Mouse (Mus musculus): ENCODE data around the gene Atcay.
"Not testable (repeated sequence)": the region's sequence is repeated elsewhere in the genome, so short reads cannot be mapped to it uniquely, and the experiment has no call there.

Gene Atcay

DNA sequence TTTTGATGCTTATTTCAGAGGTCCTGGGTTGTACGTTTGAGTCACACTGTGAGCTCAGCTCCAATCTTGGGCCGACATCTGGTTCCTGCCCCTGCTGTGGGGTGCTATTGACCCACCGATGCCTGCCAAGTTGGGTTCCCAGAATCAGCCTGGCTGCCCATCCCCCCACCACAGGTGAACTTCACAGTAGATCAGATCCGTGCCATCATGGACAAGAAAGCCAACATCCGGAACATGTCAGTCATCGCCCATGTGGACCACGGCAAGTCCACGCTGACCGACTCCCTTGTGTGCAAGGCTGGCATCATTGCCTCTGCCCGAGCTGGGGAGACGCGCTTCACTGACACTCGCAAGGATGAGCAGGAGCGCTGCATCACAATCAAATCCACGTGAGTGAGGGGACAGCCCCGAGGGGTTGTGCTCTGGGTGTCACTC is 53.1 kb downstream of the Atcay start:
- Histone ChIP-seq H3K36me3 (ENCODE audit: insufficient read depth, low read length) (peaks cover 59% of the 10 kb centered on the region), H3K9me3 (ENCODE audit: low read length) (no peaks in the 10 kb centered on the region), H3K4me1 (replicated peaks; ENCODE audit: low read depth, low read length) (peaks cover 77% of the 10 kb centered on the region), H3K4me3 (replicated peaks; ENCODE audit: low read length) (peak overlapping the region; percentile 99), H3K27me3 (ENCODE audit: insufficient read depth, low read length) (no peaks in the 10 kb centered on the region)
- no peak for TF ChIP-seq POU5F1 (IDR thresholded peaks at IDR 0.05; ENCODE audit: borderline replicate concordance, low read length)
- TF ChIP-seq NANOG (IDR thresholded peaks at IDR 0.05; ENCODE audit: borderline replicate concordance, low read length), result no peak
- TF ChIP-seq CTCF (conservative IDR thresholded peaks at IDR 0.05; ENCODE audit: low read length), result no peak

DNA sequence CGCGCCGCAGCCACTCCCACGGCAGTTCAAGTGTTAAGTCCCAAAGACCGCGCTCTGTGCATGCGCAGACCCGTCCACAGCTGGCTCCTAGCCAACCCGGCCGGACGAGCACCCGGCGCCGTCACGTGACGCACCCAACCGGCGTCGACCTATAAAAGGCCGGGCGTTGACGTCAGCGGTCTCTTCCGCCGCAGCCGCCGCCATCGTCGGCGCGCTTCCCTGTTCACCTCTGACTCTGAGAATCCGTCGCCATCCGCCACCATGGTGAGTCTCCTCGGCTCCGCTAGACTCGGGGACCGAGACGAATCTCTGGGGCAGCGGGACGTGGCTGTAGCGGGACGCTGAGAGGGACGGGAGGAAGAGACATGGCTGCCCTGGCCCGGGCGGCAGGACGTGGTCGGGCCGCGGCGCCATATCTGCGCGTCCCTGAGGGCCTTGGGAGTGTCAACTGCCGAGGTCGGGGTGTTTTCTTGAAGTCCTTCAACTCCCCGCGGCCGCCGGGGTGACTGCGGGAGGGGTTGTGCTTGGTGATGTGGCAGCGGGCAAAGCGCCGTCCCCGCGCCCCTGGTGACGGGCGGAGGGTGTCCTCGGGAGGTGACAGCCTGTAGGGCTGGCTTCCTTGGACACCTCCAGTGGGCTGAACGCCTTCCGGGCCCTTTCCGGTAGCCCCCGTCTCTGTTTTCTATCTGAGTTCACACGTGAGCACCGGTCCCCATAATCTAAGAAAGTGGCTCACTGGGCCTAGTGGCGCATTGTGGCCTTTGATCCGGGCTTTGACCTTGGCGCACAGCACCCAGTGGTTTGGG is 54.0 kb downstream of the Atcay start, which contains the start of gene Eef2:
Gene Eef2, plus strand, starts transcription at position 166 of the 806 bp plus-strand sequence.
- TF ChIP-seq POU5F1 (IDR thresholded peaks at IDR 0.05; ENCODE audit: borderline replicate concordance, low read length) (no peak), CTCF (conservative IDR thresholded peaks at IDR 0.05; ENCODE audit: low read length) (no peak), NANOG (IDR thresholded peaks at IDR 0.05; ENCODE audit: borderline replicate concordance, low read length) (no peak)
- H3K36me3 ChIP-seq (ENCODE audit: insufficient read depth, low read length), result peaks cover 51% of the 10 kb centered on the region

DNA sequence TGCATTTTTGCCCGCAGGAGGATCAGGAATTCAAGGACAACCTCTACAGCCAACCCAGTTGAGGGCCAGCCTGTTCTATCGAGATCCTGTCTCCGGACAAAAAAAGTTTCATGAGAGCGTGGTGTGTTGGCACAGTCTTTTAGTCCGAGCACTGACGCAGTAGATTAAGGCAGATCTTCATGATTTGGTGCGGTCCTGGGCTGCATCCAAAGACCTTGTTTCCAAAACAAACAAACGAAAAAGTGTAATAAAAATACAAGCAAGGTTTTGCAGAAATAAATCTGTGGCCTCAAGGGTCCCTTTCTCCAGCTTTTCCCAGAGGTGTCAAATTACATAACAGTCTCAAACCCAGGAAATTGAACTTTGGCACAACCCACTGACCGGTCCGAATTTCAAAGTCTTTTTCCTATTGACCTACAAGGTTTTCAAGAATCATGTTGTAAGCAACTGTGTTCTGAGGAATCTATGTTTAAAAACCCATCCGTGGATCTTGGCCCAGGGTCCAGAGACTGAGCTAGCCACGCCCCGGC is 54.6 kb downstream of the Atcay start:
- peaks cover 67% of the 10 kb centered on the region for H3K4me1 ChIP-seq (replicated peaks; ENCODE audit: low read depth, low read length)
- no peaks in the 10 kb centered on the region for H3K27me3 ChIP-seq (ENCODE audit: insufficient read depth, low read length)
- H3K36me3 ChIP-seq (ENCODE audit: insufficient read depth, low read length), result peaks cover 44% of the 10 kb centered on the region
- H3K4me3 ChIP-seq (replicated peaks; ENCODE audit: low read length), result peak overlapping the region; percentile 99
- no peak for TF ChIP-seq NANOG (IDR thresholded peaks at IDR 0.05; ENCODE audit: borderline replicate concordance, low read length)
- H3K9me3 ChIP-seq (ENCODE audit: low read length), result no peaks in the 10 kb centered on the region

More for the DNA sequence above, 54.0 kb downstream of the Atcay start, which contains the start of gene Eef2:
- Histone ChIP-seq H3K27me3 (ENCODE audit: insufficient read depth, low read length) (no peaks in the 10 kb centered on the region), H3K4me3 (replicated peaks; ENCODE audit: low read length) (peak within 1 kb of the TSS; percentile 99), H3K9me3 (ENCODE audit: low read length) (no peaks in the 10 kb centered on the region), H3K4me1 (replicated peaks; ENCODE audit: low read depth, low read length) (peaks cover 73% of the 10 kb centered on the region)

DNA sequence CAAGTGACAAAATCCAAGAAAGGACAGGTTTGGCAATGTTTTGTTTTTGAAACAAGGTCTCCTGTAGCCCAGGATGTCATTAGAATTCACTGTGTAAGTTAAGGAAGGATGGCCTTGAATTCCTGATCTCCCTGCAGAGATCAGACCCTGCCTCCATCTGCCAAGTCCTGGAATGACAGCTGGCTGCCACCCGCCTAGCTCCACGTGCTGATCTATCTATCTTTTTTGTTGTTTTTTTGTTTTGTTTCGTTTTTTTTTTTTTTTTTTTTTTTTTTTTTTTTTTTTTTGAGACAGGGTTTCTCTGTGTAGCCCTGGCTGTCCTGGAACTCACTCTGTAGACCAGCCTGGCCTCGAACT is 55.3 kb downstream of the Atcay start:
- Histone ChIP-seq H3K4me3 (replicated peaks; ENCODE audit: low read length) (peak overlapping the region; percentile 99), H3K36me3 (ENCODE audit: insufficient read depth, low read length) (peaks cover 37% of the 10 kb centered on the region), H3K4me1 (replicated peaks; ENCODE audit: low read depth, low read length) (peaks cover 61% of the 10 kb centered on the region)
- not testable (repeated sequence) for H3K9me3 ChIP-seq (ENCODE audit: low read length); H3K27me3 ChIP-seq (ENCODE audit: insufficient read depth, low read length)

DNA sequence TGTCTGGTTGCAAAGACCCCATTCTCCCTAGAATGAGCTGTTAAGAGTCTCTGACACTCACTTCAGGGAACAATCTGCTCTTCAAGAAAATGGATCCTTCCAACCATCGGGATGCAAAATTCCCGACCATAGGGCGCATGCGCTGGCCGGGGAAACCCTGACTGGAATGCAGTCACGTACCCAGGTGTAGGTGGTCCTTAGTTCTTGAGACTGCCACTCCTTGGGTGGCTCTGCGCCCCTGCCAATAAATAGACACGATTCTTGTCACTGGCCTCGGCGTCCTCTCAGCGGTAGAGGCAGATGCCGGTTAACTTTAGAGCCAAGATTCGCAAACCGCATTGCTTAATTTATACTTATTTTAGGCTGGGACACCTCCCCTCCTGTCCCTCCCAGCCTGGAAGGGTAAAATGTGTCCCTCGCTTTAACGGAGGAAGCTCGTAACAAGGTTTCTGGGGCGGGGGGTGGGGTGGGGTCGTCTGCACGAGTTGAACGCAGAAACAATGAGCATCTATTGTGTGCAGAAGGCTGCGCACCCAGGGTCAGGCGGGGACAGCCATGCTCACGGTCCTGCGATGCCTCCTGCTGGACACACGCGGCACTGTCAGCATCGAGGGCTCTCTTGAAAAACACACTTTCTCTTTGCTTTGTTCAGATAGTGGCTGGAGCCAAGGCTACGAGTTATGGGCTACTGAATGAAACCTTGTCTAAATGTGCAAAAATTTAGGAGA is 55.9 kb downstream of the Atcay start:
- peaks cover 56% of the 10 kb centered on the region for H3K4me1 ChIP-seq (replicated peaks; ENCODE audit: low read depth, low read length)
- TF ChIP-seq POU5F1 (IDR thresholded peaks at IDR 0.05; ENCODE audit: borderline replicate concordance, low read length) (no peak), CTCF (conservative IDR thresholded peaks at IDR 0.05; ENCODE audit: low read length) (peak; percentile 85), NANOG (IDR thresholded peaks at IDR 0.05; ENCODE audit: borderline replicate concordance, low read length) (no peak)
- no peaks in the 10 kb centered on the region for H3K9me3 ChIP-seq (ENCODE audit: low read length)
- peaks cover 32% of the 10 kb centered on the region for H3K36me3 ChIP-seq (ENCODE audit: insufficient read depth, low read length)
- H3K4me3 ChIP-seq (replicated peaks; ENCODE audit: low read length), result peak overlapping the region; percentile 99
- H3K27me3 ChIP-seq (ENCODE audit: insufficient read depth, low read length), result no peaks in the 10 kb centered on the region

DNA sequence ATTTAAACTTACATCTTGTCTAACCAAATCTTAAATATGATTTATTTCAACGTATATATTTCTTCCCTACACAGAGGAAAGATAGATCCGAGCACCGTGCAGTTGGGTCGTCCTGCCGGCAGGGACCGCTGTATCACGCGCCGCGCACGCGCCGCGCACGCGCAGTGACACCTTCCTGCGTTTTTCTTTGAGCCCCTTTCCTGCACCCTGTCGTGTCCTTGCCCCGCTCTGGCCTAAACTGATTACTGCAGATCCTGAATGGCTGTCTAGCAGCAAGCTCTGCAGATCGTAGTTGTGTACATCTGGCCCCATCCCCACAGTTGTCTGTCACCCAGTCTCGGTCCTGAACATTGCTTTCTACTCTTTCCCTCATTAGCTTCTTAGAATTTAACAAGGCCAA is 57.5 kb downstream of the Atcay start:
- H3K4me3 ChIP-seq (replicated peaks; ENCODE audit: low read length), result peak overlapping the region; percentile 99
- H3K9me3 ChIP-seq (ENCODE audit: low read length), result no peaks in the 10 kb centered on the region
- H3K27me3 ChIP-seq (ENCODE audit: insufficient read depth, low read length), result no peaks in the 10 kb centered on the region
- TF ChIP-seq CTCF (conservative IDR thresholded peaks at IDR 0.05; ENCODE audit: low read length) (peak; percentile 44), POU5F1 (IDR thresholded peaks at IDR 0.05; ENCODE audit: borderline replicate concordance, low read length) (no peak)
- H3K36me3 ChIP-seq (ENCODE audit: insufficient read depth, low read length), result peaks cover 15% of the 10 kb centered on the region
- H3K4me1 ChIP-seq (replicated peaks; ENCODE audit: low read depth, low read length), result peaks cover 49% of the 10 kb centered on the region

DNA sequence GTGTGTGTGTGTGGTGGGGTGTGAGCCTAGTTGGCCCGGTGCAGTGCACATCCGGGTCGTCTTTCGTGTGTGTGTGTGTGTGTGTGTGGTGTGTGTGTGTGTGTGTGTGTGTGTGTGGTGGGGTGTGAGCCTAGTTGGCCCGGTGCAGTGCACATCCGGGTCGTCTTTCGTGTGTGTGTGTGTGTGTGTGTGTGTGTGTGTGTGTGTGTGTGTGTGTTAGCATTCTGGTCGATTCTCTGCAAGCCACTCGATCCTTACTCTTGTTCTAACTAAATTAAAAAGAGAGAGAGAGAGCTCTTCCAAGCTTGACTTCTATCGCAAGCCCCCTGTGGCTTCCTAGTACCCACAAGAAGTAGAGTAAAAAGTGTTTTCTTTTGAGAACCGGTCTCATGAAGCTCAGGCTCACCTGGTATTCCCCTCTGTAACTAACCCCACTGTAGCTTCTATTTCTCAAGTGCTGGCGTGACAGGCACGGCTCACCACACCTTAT is 61.2 kb downstream of the Atcay start:
- peaks cover 17% of the 10 kb centered on the region for H3K36me3 ChIP-seq (ENCODE audit: insufficient read depth, low read length)
- H3K27me3 ChIP-seq (ENCODE audit: insufficient read depth, low read length); H3K9me3 ChIP-seq (ENCODE audit: low read length): not testable (repeated sequence)
- peak overlapping the region; percentile 57 for H3K4me3 ChIP-seq (replicated peaks; ENCODE audit: low read length)
- peaks cover 59% of the 10 kb centered on the region for H3K4me1 ChIP-seq (replicated peaks; ENCODE audit: low read depth, low read length)

DNA sequence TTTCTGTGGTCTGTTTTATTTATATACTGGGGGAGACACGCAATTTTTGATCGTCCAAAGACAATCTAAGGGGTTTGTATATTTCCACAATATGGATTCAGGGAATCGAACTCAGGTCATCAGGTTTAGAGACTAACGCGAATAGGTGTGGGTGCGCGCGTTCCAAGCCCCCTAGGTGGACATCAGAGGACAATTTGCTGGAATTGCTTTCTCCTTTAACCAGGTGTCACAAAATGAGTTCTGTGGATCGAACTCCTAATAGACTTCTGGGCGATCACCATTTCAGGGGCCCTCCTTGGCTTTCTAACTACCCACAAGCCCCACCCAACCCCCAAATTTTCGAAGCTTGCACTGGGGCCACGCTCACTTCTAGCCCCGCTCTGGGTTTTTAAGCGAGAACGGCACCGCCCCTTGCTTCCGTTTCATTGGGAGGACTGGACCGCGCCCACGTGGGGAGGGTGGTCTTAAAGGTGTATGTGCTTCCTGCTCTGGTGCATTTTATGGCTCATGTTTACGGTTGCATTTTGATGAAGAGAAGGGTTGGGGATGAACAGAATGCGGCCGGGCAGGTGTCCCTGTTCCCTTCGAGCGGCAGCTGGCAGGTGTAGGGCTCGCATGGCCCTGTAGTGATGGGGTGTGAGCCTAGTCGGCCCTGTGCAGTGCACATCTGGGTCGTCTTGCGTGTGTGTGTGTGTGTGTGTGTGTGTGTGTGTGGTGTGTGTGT is 62.0 kb downstream of the Atcay start:
- H3K4me3 ChIP-seq (replicated peaks; ENCODE audit: low read length), result peak overlapping the region; percentile 87
- peaks cover 24% of the 10 kb centered on the region for H3K36me3 ChIP-seq (ENCODE audit: insufficient read depth, low read length)
- no peaks in the 10 kb centered on the region for H3K27me3 ChIP-seq (ENCODE audit: insufficient read depth, low read length)
- TF ChIP-seq CTCF (conservative IDR thresholded peaks at IDR 0.05; ENCODE audit: low read length) (no peak), POU5F1 (IDR thresholded peaks at IDR 0.05; ENCODE audit: borderline replicate concordance, low read length) (no peak), NANOG (IDR thresholded peaks at IDR 0.05; ENCODE audit: borderline replicate concordance, low read length) (no peak)
- peaks cover 59% of the 10 kb centered on the region for H3K4me1 ChIP-seq (replicated peaks; ENCODE audit: low read depth, low read length)
- no peaks in the 10 kb centered on the region for H3K9me3 ChIP-seq (ENCODE audit: low read length)

Data from E14TG2a.4 (cell line).